Mouse (Mus musculus): ENCODE results near the gene Gm10320.

GRCm38 (mm10) chr13:98498080-98498479 lies 6.3 kb upstream of the Gm10320 start:
- no peak for TF ChIP-seq TAL1 (IDR thresholded peaks at IDR 0.05; ENCODE audit: low read length)
- TF ChIP-seq GATA1 (IDR thresholded peaks at IDR 0.05; ENCODE audit: low read length) = no peak
